Mouse (Mus musculus) CD4-positive naive resting alpha-beta T cell, adult 76 days (primary cell): Measurements from ENCODE around the gene Cenpl. TPM values are rescaled to one million over a fixed set of nuclear protein-coding genes. Genes with fewer than 3 reads are reported as not detected.

Experiments used
- total RNA-seq: library from RNA; stranded (reverse); gene quantifications from one replicate; pipeline ENCODE4 v1.2.4, GENCODE M21; 2023

Gene Cenpl
- 16.1 TPM for total RNA-seq

GRCm38 (mm10) chr1:161070352-161071271 lies at the start of gene Cenpl, which contains the start of gene Dars2:
Gene Cenpl (plus strand): TSS chr1:161070713.
Gene Dars2 (minus strand): TSS chr1:161070658.

DNA sequence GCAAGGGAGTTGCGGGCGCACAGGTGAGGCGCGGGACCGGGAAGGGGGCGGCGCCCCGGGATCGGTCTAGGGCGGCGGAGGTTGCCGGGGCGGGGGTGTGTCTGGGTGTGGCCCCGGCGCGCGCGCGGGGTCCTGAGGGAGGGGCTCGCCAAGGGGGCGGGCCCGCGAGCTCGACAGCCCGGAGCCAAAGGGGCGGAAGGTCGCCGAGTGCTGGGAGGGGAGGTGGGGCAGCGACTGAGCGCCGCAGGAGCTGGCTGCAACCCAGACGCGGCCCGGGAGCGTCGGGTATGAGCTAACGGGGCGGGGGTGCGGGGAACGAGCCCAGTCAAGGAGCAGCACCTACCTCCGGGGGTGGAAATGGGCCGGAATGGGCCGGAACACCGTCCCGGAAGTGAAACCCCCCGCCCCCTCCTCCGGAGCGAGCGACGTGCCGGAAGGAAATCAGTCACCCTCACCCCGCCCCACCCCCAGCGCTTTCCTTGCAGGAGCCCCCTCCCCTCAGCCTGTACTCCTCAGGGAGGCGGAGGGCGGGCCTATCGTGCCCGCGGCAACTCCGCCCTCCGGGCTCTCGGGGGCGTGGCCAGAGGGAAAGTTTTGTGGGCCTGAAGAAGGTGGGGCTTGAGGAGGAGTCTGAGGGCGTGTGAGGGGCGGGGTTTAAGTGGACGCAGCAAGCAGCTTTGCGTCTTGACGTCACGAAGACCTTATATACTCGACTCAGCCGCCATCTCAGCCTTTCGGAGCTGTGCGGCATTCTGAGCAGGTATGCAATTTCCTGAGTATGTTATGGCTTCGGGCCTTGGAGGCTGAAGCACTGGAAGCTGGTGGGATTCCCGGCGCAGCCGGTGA lies 35.9 kb upstream of the Cenpl start, which contains the start of gene Zbtb37:
Zbtb37 (minus strand) TSS at position 415 of the 846 bp plus-strand sequence.

GRCm38 (mm10) chr1:161130726-161131664 lies 60.5 kb downstream of the Cenpl start, which contains the start of gene Klhl20:
Gene Klhl20 (minus strand): TSS chr1:161131511.

Other genes with a start within 250 kb of the Cenpl start
- gene Rc3h1, start 164.3 kb upstream of the Cenpl start, total RNA-seq, result 85.7 TPM
- gene Serpinc1, start 92.1 kb upstream of the Cenpl start, total RNA-seq, result 2.5 TPM
- 36.0 TPM for gene Zbtb37, start 35.9 kb upstream of the Cenpl start, total RNA-seq
- gene Dars2, start 55 bp upstream of the Cenpl start, total RNA-seq, result 8.3 TPM
- 17.4 TPM for gene Klhl20, start 60.8 kb downstream of the Cenpl start, total RNA-seq
- gene Ankrd45, start 72.0 kb downstream of the Cenpl start, total RNA-seq, result not detected
- gene Tex50, start 88.6 kb downstream of the Cenpl start, total RNA-seq, result not detected
- 488 TPM for gene Prdx6, start 180.5 kb downstream of the Cenpl start, total RNA-seq